Mouse (Mus musculus) right cerebral cortex, postnatal 25 days (tissue): ENCODE measurements around the gene Mindy2.
"Not testable (repeated sequence)": the region's sequence is repeated elsewhere in the genome, so short reads cannot be mapped to it uniquely, and the experiment has no call there.

ENCODE experiments used
- DNase-seq: peaks from one replicate; pipeline ENCODE4 v3.0.0; 2022

Mindy2 gene

GRCm38 (mm10) chr9:70578123-70578522 is 78.9 kb downstream of the Mindy2 start:
- no peak for DNase-seq

GRCm38 (mm10) chr9:70570351-70570750 is 86.6 kb downstream of the Mindy2 start:
- no peak for DNase-seq

DNA sequence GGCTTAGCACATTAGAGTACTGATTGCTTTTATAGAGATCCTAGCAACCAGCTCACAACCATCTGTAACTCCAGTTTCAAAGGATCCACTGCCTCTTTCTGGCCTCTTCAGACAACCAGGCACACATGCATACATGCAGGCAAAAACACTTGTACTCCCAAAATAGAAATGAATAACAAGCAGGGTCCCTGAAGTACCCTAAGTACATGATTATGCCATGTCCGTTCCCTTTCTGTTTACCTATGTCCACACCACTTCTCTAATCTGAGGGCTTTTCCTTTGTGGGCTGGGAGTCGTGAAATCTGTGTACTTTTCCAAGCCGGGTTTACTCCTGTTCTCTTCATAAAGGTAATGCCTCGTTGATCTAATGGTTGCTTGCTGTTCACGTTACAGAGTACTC is 89.3 kb downstream of the Mindy2 start:
- no peak for DNase-seq

- DNase-seq, result no peak
Measured at GRCm38 (mm10) chr9:70562825-70563224, 94.1 kb downstream of the Mindy2 start.

- DNase-seq, result no peak
Measured at GRCm38 (mm10) chr9:70556796-70557195, 100.2 kb downstream of the Mindy2 start.

GRCm38 (mm10) chr9:70555431-70555830 is 101.5 kb downstream of the Mindy2 start:
- DNase-seq, result no peak

GRCm38 (mm10) chr9:70552233-70552632 is 104.7 kb downstream of the Mindy2 start:
- not testable (repeated sequence) for DNase-seq

DNA sequence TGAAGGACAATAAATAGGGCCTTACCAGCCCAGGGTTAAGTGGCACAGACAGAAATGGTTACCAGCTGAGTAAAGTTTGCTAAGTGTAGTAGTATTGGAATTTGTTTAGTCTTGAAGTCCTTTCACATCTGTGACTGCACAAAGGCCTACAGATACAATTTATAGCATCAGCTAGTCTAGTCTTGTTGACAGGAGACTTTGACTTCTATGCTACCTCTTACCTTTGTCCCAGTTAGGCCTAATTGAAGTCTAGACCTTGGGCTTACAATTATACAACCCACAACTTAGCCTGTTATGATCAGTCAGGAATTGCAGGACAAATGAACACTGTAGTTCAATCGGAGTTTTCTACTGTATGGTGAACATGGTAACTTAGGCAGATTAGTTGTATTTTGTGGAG is 105.5 kb downstream of the Mindy2 start:
- no peak for DNase-seq
